Mouse (Mus musculus) CH12.LX (cell line): ENCODE measurements around the gene Manbal. TPM values are rescaled to one million over a fixed set of nuclear protein-coding genes. Genes with fewer than 3 reads are reported as not detected.

ENCODE experiments used
- DNase-seq: peaks from one replicate; pipeline ENCODE4 v3.0.0-alpha.2; 2013; ENCODE audit errors: extremely low read depth
- H3K27ac ChIP-seq: 2 replicates; pipeline ENCODE4 v1.5.1; 2012; ENCODE audit warnings: low read depth, mild to moderate bottlenecking, control low read depth, moderate library complexity; ENCODE audit not compliant: insufficient read depth
- H3K27me3 ChIP-seq: replicated peaks from 2 replicates; pipeline ENCODE3; 2012; ENCODE audit warnings: inconsistent platforms
- H3K36me3 ChIP-seq, 2 experiments: replicated peaks in 1 of 2; 2 replicates each; pipeline versions ENCODE3 to v1.6.1; 2012; ENCODE audit warnings: inconsistent platforms in 1 of 2, low read length in 1 of 2, mild to moderate bottlenecking in 1 of 2, mixed read lengths in 1 of 2, moderate library complexity in 1 of 2; ENCODE audit not compliant: control insufficient read depth in 1 of 2, insufficient read depth in 1 of 2
- H3K4me1 ChIP-seq, 2 experiments: 2 replicates each; pipeline ENCODE4 v1.6.1; 2012; ENCODE audit warnings: inconsistent platforms in 1 of 2, moderate library complexity in 1 of 2; ENCODE audit not compliant: insufficient read depth in 2 of 2, control insufficient read depth in 1 of 2
- H3K4me2 ChIP-seq: 2 replicates; pipeline ENCODE4 v1.6.1; 2012; ENCODE audit warnings: low read depth, mild to moderate bottlenecking, control low read depth; ENCODE audit not compliant: poor library complexity, insufficient read depth, severe bottlenecking
- H3K4me3 ChIP-seq, 3 experiments: fragments of 150-350 bp in 1 of 3; sonication (generic) in 1 of 3; replicated peaks in 1 of 3; 2 replicates each; pipeline versions ENCODE3 to v1.5.1; 2011 to 2012; ENCODE audit warnings: low read depth in 2 of 3, low read length in 2 of 3, mild to moderate bottlenecking in 2 of 3, moderate library complexity in 2 of 3, control low read depth in 1 of 3, improper control_type of control experiment in 1 of 3, inconsistent platforms in 1 of 3, mixed read lengths in 1 of 3; ENCODE audit not compliant: poor library complexity in 1 of 3
- H3K79me2 ChIP-seq: replicated peaks from 2 replicates; pipeline ENCODE4 v1.6.1; 2012; ENCODE audit warnings: mild to moderate bottlenecking, moderate library complexity; ENCODE audit not compliant: control insufficient read depth, poor library complexity, insufficient read depth, severe bottlenecking; ENCODE audit errors: extremely low read depth
- H3K9ac ChIP-seq: 2 replicates; pipeline ENCODE4 v1.6.1; 2012; ENCODE audit warnings: low read depth, mild to moderate bottlenecking, control low read depth, moderate library complexity; ENCODE audit not compliant: insufficient read depth
- H3K9me3 ChIP-seq: replicated peaks from 2 replicates; pipeline ENCODE3; 2012; ENCODE audit warnings: low read length, inconsistent platforms, mixed read lengths
- BHLHE40 ChIP-seq: IDR thresholded peaks from 2 replicates; pipeline ENCODE4 v1.6.1; 2011; ENCODE audit warnings: mild to moderate bottlenecking, low read depth, low read length, improper control_type of control experiment
- CHD1 ChIP-seq: IDR thresholded peaks from 2 replicates; pipeline ENCODE4 v1.6.1; 2012; ENCODE audit warnings: low read depth, low read length, improper control_type of control experiment, inconsistent platforms
- CHD2 ChIP-seq: IDR thresholded peaks from 2 replicates; pipeline ENCODE4 v1.6.1; 2011; ENCODE audit warnings: low read length, improper control_type of control experiment
- CTCF ChIP-seq, 2 experiments: IDR thresholded peaks in 1 of 2; conservative IDR thresholded peaks in 1 of 2; 2 replicates each; pipeline ENCODE4 v1.5.1; 2011 to 2012; ENCODE audit warnings: low read depth in 2 of 2, low read length in 2 of 2, improper control_type of control experiment in 1 of 2, inconsistent platforms in 1 of 2, mild to moderate bottlenecking in 1 of 2, moderate library complexity in 1 of 2
- E2F4 ChIP-seq: IDR thresholded peaks from 2 replicates; pipeline ENCODE4 v1.6.1; 2011; ENCODE audit warnings: low read depth, low read length, improper control_type of control experiment; ENCODE audit not compliant: insufficient replicate concordance
- EP300 ChIP-seq: IDR thresholded peaks from 2 replicates; pipeline ENCODE4 v1.6.1; 2011; ENCODE audit warnings: low read length, improper control_type of control experiment
- HCFC1 ChIP-seq: IDR thresholded peaks from 2 replicates; pipeline ENCODE4 v1.6.1; 2012; ENCODE audit warnings: low read depth, mild to moderate bottlenecking, inconsistent platforms, low read length, improper control_type of control experiment
- JUN ChIP-seq: IDR thresholded peaks from 2 replicates; pipeline ENCODE4 v1.6.1; 2011; ENCODE audit warnings: low read depth, mild to moderate bottlenecking, low read length, improper control_type of control experiment, moderate library complexity; ENCODE audit not compliant: insufficient read depth
- KAT2A ChIP-seq: IDR thresholded peaks from 2 replicates; pipeline ENCODE4 v1.6.1; 2012; ENCODE audit warnings: low read length, improper control_type of control experiment, inconsistent platforms; ENCODE audit not compliant: insufficient replicate concordance
- MAZ ChIP-seq: IDR thresholded peaks from 2 replicates; pipeline ENCODE4 v1.6.1; 2012; ENCODE audit warnings: low read depth, mild to moderate bottlenecking, inconsistent platforms, low read length, improper control_type of control experiment, moderate library complexity
- MYC ChIP-seq: IDR thresholded peaks from 2 replicates; pipeline ENCODE4 v1.6.1; 2011; ENCODE audit warnings: low read depth, mild to moderate bottlenecking, improper control_type of control experiment, low read length
- POLR2A ChIP-seq: IDR thresholded peaks from 2 replicates; pipeline ENCODE4 v1.6.1; 2011; ENCODE audit warnings: low read depth, mild to moderate bottlenecking, improper control_type of control experiment, low read length
- RAD21 ChIP-seq: IDR thresholded peaks from 2 replicates; pipeline ENCODE4 v1.6.1; 2011; ENCODE audit warnings: low read depth, mild to moderate bottlenecking, low read length, improper control_type of control experiment, moderate library complexity
- RCOR1 ChIP-seq: conservative IDR thresholded peaks from 2 replicates; pipeline ENCODE4 v1.6.1; 2012; ENCODE audit warnings: low read depth, mild to moderate bottlenecking, inconsistent platforms, low read length, improper control_type of control experiment
- SIN3A ChIP-seq: IDR thresholded peaks from 2 replicates; pipeline ENCODE4 v1.6.1; 2012; ENCODE audit warnings: low read length, improper control_type of control experiment, inconsistent platforms
- SMC3 ChIP-seq: IDR thresholded peaks from 2 replicates; pipeline ENCODE4 v1.6.1; 2011; ENCODE audit warnings: low read depth, low read length, improper control_type of control experiment
- TBP ChIP-seq: conservative IDR thresholded peaks from 2 replicates; pipeline ENCODE4 v1.6.1; 2011; ENCODE audit warnings: low read depth, low read length, improper control_type of control experiment
- UBTF ChIP-seq: IDR thresholded peaks from 2 replicates; pipeline ENCODE4 v1.6.1; 2012; ENCODE audit warnings: low read depth, mild to moderate bottlenecking, inconsistent platforms, low read length, improper control_type of control experiment, moderate library complexity
- ZC3H11A ChIP-seq: IDR thresholded peaks from 2 replicates; pipeline ENCODE4 v1.6.1; 2012; ENCODE audit warnings: low read depth, mild to moderate bottlenecking, inconsistent platforms, low read length, improper control_type of control experiment
- ZKSCAN1 ChIP-seq: IDR thresholded peaks from 2 replicates; pipeline ENCODE4 v1.6.1; 2012; ENCODE audit warnings: low read depth, inconsistent platforms, low read length, improper control_type of control experiment, borderline replicate concordance
- ZMIZ1 ChIP-seq: IDR thresholded peaks from 2 replicates; pipeline ENCODE4 v1.6.1; 2012; ENCODE audit warnings: low read depth, mild to moderate bottlenecking, inconsistent platforms, low read length, improper control_type of control experiment
- ZNF384 ChIP-seq: IDR thresholded peaks from 2 replicates; pipeline ENCODE4 v1.6.1; 2012; ENCODE audit warnings: low read depth, low read length, improper control_type of control experiment, inconsistent platforms
- dilution Hi-C: fragments of 300-500 bp; cut with MboI; formaldehyde crosslinking; loops from 2 replicates; pipeline ENCODE4 v1.14.3; 2020; ENCODE audit warnings: low sequenced_read_pairs; ENCODE audit not compliant: extremely low pct_unique_long_range_greater_than_20kb, extremely low pct_ligation_motif_present
- in situ Hi-C: fragments of 300-500 bp; cut with MboI; formaldehyde crosslinking; loops from 3 replicates; pipeline ENCODE4 v1.14.3; 2019; ENCODE audit warnings: low sequenced_read_pairs, low pct_ligation_motif_present, low pct_unique_long_range_greater_than_20kb, mixed read lengths
- polyA plus RNA-seq: library from polyadenylated mRNA; unstranded; fragments of >175 nt; gene quantifications from 2 replicates; pipeline ENCODE4 v1.2.1, GENCODE M21; 2012; ENCODE audit warnings: low read depth; ENCODE audit not compliant: insufficient read length
- total RNA-seq, 2 experiments: library from RNA; depleted of rRNA; stranded (reverse); fragments of 300-350 nt in 1 of 2; fragments of >200 nt in 1 of 2; gene quantifications; 2 replicates each; pipeline ENCODE4 v1.2.3; 2012 to 2014

Manbal gene
- total and polyA plus RNA-seq, 3 experiments: 13.7 to 29.4 (median 17.0) TPM

- TF ChIP-seq JUN (no peak), ZMIZ1 (no peak)
Observed at GRCm38 (mm10) chr2:157332059-157332458, 35.3 kb upstream of the Manbal start.

GRCm38 (mm10) chr2:157338663-157339062 is 28.7 kb upstream of the Manbal start:
- no peak overlapping the region for H3K9ac ChIP-seq
- dilution Hi-C loops (no loop called here), in situ Hi-C loops (loop anchor here (5.0 to 10.0 kb wide), 2 partner anchors 124 to 134 kb away; partner anchors contain the start of gene Rbl1)
- no peak overlapping the region for H3K27ac ChIP-seq
- H3K36me3 ChIP-seq: no peaks in the 10 kb centered on the region
- no peak overlapping the region for H3K4me3 ChIP-seq
- peaks cover 25% of the 10 kb centered on the region for H3K27me3 ChIP-seq
- no peak overlapping the region for H3K4me2 ChIP-seq
- TF ChIP-seq EP300 (no peak), UBTF (no peak), ZKSCAN1 (no peak), JUN (no peak), SIN3A (no peak), RCOR1 (no peak), HCFC1 (no peak), MAZ (no peak), CHD2 (no peak), E2F4 (no peak), ZMIZ1 (no peak), BHLHE40 (no peak), KAT2A (no peak), CTCF (conservative IDR thresholded peaks at IDR 0.05 in 1 of 2, IDR thresholded peaks at IDR 0.05 in 1 of 2; ENCODE audit: low read depth in 2 of 2, low read length in 2 of 2) (peak; percentile 69 to 81), RAD21 (peak; percentile 24), ZC3H11A (peak; percentile 1; the same call in 1 of the 2 replicates), ZNF384 (no peak), POLR2A (no peak), MYC (no peak), TBP (no peak), SMC3 (peak; percentile 58), CHD1 (no peak)
- TF ChIP-seq, all 38 proteins: peak for 4
- no peaks in the 10 kb centered on the region for H3K9me3 ChIP-seq
- no peaks in the 10 kb centered on the region for H3K79me2 ChIP-seq
- H3K4me1 ChIP-seq: peaks cover 0 to 3% of the 10 kb centered on the region in 2 experiments; a peak in 2 of 4 replicates
- DNase-seq: peak; percentile 81

More at GRCm38 (mm10) chr2:157332059-157332458, 35.3 kb upstream of the Manbal start:
- Histone ChIP-seq H3K79me2 (no peaks in the 10 kb centered on the region), H3K27me3 (peaks cover 2% of the 10 kb centered on the region), H3K9me3 (no peaks in the 10 kb centered on the region), H3K9ac (no peak overlapping the region), H3K36me3 (peaks cover 6 to 46% of the 10 kb centered on the region in 2 experiments), H3K4me2 (no peak overlapping the region), H3K4me3 (no peak overlapping the region), H3K4me1 (no peaks in the 10 kb centered on the region), H3K27ac (no peak overlapping the region)
- in situ Hi-C loops: loop anchor here (10.0 kb wide), 1 partner anchor 127 kb away; the partner anchor contains the start of gene Rbl1
- dilution Hi-C loops: no loop called here
- DNase-seq: no peak
